Mouse (Mus musculus): ENCODE data around the gene Tfrc.

Tfrc gene

DNA sequence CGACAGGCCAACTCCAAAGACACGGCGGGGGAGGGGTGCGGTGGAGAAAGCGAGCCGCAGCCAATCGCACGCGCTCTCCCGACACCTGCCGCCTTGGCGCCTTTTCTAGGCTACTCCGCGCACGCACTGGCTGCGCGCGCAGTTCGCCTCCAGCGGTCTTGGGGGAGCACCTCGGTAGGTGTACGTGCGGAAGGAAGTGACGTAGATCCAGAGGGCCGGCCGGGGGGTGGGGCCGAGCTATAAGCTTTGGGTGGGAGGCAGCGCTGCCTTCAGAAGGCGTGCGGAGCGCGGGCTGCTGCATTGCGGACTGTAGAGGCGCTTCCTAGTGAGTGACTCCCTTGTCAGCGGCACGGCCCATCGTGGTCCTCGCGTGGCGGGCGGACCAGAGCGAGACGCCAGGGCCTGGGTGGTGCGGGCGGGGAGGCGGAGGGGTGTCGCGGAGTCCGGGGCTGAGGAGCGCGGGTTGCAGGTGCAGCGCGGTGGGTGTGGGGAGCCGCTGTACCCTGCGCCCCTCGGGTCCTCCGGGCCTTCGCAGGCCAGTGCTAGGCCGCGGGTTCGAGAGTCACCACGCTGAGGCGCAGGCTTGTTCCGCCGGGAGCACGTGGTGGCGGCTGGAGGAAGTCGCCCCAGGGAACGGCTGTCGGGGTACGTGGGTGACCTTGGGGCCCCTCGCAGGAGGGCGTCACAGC is at the start of gene Tfrc:
Tfrc (plus strand) TSS at position 209 of the 689 bp plus-strand sequence.
- peak; percentile 99 for DNase-seq (ENCODE audit: inconsistent ontology term)

GRCm38 (mm10) chr16:32559493-32559892 is 49.2 kb upstream of the Tfrc start:
- DNase-seq (ENCODE audit: inconsistent ontology term) = no peak

DNA sequence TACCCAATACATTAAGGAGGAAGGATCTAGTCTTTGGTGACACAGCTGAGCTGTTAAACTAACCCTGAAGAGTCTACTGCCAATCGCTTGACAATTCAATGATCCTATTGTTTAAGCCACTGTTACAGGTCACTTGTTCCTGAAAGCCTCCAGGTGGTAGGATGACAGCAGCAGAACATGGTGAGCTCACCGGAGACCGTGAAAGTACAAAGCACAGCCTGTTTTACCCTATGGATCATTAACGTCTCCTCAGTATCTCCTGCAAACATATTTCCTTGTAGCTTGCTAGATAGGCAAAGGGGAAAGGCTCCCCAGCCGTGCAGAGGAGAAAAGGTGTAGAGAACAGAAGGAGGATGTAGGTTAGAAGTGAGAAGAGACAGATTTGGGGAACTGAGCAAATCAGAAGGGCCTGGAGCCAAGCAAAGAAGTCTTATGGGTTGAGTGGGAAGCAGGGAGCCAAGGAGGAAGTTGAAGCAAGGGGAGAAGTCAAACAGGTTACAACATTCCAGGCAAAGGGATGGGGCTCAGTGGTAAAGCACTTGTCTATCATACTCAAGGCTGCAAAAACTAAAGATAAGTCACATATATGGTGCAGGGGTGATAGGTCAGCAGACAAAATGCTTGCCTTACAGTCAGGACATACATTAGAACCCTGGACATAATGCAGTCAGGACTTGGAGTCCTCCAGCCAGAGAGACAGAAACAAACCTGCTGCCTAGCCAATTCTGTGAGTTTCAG is 45.5 kb upstream of the Tfrc start:
- DNase-seq (ENCODE audit: inconsistent ontology term) = no peak

- DNase-seq (ENCODE audit: inconsistent ontology term) = no peak
Measured at GRCm38 (mm10) chr16:32567282-32567681, 41.4 kb upstream of the Tfrc start.

DNA sequence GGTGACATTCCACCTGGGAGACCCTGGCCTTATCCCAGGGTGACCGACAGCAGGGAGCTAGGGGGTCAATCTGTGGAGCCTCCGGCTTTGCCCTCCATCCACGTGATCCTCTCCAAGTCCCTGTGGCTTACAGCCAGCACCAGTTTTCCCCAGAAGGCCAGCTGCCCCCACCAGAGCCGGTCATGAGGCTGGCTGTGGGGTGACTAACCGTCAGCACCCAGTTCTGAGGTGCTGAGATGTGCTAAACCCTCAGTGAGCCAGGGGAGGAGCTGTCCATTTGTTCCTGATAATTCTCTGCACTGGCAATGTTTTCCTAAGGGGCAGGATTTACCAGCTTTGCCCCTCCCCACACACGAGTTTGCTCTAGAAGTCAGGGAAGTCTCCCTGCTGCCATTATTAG is 40.3 kb upstream of the Tfrc start:
- DNase-seq (ENCODE audit: inconsistent ontology term) = no peak

DNA sequence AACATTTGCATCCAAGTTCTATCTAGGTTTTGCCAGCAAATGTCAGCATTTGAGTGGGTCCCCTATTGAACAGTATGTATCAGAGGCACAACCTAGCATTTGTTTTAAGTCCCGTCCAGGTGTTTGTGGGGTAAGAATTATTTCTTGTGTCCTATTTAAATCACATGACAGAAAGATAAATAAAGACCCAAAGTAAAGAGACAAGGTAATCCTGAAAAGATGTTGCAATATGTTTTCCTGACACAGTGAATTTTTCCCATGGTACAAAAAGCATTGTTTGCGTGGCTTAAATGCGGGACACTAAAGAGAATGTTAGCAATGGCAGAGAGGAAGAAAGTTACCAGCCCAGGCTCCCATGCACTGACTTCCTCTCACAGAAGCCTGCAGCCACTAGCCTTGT is 38.7 kb upstream of the Tfrc start:
- no peak for DNase-seq (ENCODE audit: inconsistent ontology term)

DNA sequence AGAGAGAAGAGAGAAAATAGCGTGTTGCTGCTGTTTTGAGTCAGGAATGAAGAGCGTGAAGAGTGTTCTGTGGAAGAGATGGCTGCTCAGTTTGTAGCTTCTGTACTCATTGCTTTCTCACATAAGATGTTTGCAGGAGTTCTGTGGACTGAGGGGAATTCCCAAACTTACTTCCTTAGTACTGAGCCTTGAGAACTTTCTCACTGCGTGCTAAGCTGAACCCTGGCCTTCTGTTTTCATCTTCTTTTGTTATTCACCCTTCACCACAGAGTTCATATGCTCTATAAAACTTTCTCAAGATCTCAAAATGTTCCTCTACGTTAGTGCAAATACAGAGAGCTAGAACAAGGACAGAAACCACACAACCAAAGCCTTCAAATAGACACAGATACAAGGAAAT is 36.2 kb upstream of the Tfrc start:
- no peak for DNase-seq (ENCODE audit: inconsistent ontology term)

GRCm38 (mm10) chr16:32586482-32586881 is 22.2 kb upstream of the Tfrc start:
- DNase-seq (ENCODE audit: inconsistent ontology term) = no peak

GRCm38 (mm10) chr16:32588568-32588967 is 20.2 kb upstream of the Tfrc start:
- DNase-seq (ENCODE audit: inconsistent ontology term) = no peak

GRCm38 (mm10) chr16:32591521-32591920 is 17.2 kb upstream of the Tfrc start:
- DNase-seq (ENCODE audit: inconsistent ontology term) = no peak

GRCm38 (mm10) chr16:32593283-32593805 is 15.4 kb upstream of the Tfrc start:
- DNase-seq (ENCODE audit: inconsistent ontology term) = no peak

- DNase-seq (ENCODE audit: inconsistent ontology term) = no peak
Measured at GRCm38 (mm10) chr16:32593916-32594315, 14.8 kb upstream of the Tfrc start.

DNA sequence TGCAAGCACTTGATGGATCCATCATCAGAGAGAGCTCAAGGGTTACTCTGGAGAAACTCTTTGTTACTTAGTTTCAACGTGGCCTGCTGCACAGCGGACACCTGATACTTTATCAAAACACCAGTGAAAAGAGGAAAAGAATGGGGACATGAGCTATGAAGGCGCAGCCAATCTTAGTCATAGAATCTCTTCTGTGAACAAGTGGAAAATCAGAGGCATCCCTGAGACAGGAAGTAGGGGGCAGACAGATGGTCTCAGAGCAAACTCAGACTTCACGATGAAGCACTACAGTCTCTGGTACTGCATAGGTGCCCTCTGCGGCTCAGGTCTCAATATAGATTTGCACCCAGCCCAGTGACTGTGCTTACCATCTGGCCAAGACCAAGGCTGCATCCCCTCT is 14.0 kb upstream of the Tfrc start:
- DNase-seq (ENCODE audit: inconsistent ontology term) = no peak

GRCm38 (mm10) chr16:32595142-32595855 is 13.4 kb upstream of the Tfrc start:
- no peak for DNase-seq (ENCODE audit: inconsistent ontology term)

DNA sequence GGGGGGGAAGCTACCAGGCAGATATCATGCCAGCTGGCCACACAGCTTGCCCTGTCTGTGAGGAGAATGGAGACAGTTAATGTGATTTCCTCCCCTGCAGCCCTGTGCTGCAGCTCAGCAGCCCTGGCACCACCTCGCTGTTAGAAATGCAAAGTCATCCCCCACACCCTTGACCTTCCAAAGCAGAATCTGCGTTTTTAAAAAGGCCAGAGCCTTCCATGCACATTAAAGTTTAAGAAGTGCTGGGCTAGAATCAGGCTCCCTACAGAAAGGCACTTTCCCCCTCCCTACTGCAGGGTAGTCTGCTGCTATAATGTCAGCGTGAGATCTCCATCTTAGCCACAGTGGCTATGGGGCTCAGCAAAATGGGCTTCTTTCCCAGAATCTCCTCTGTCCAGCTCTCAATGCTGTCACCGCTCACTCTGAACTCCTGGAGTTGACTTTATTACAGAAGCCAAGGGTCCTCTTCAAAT is 10.8 kb upstream of the Tfrc start:
- DNase-seq (ENCODE audit: inconsistent ontology term) = peak; percentile 29

DNA sequence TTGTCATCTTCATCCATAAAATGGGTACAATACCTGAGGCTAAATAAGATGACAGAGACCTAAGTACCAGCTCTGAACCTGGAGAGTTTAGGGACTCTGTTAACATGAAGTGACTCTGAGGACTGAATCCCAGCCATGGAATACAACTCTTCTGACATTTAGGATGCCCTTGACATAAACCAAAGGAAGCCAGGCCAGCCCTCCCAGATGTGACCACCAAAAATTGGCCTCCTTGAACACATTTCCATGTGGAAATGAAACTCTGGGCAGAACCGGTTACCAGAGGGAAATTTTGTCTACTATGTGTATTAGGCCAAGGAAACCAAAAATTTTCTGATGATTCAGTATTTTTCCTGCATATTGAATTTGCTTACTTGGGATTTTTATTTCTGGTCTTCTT is 9.6 kb upstream of the Tfrc start:
- DNase-seq (ENCODE audit: inconsistent ontology term) = no peak

DNA sequence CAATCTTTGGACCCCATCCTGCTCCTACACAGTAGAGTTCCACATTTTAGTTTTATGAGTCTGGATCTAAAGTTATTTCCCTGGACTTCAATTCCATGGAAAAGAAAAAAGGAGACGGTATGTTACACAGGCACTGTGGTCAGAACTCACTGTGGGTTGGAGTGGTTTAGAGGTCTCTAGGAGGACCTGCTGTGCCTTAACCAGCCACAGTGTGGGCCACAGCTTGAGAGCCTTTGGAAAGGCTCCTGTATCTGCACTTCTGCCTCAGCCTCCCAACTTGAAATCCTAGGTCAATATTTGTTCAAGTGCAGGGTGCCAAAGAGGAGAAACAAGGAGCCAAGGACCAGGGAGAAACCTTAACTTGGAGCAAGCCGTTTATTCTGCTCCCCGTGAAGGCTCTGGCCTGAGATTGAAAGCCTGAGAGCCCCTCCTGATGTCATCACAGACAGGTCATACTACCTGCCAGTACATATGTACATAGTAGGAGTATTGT is 6.5 kb upstream of the Tfrc start:
- DNase-seq (ENCODE audit: inconsistent ontology term) = no peak

DNA sequence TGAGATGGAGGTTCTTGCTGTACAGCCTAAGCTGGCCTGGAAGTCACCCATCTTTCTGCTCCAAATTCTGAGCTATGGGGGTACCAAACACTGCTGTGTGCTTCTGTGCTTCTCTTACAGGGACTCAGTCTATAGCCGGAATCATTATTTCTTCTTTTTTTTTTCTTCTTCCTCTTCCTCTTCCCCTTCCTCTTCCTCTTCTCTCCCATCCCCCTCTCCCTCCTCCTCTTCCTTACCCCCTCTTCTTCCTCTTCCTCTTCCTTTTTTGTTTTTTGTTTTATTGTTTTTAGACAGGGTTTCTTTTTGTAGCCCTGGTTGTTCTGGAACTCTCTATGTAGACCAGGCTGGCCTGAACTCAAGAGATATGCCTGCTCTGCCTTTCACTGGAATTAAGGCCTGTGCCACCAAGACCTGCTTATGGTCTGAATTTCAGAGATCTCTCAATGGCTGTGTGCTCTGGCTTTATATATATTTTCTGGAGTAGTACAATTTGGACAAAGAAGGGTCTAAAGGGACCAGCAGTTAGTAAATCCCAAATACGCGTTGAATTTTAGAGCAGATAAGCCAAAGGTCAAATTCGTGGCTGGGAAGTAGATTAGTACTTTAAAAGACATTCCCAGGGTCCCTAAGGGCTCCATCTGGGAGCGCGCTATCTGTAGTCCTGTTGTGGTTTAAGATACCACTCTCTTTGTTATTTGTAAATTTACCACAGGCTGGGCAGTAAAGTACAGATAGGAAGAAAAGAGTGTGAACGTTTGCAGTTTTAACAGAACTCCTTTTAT is 967 bp upstream of the Tfrc start:
- DNase-seq (ENCODE audit: inconsistent ontology term) = no peak

GRCm38 (mm10) chr16:32608344-32608711 is 392 bp upstream of the Tfrc start:
- DNase-seq (ENCODE audit: inconsistent ontology term) = no peak

- peak; percentile 42 for DNase-seq (ENCODE audit: inconsistent ontology term)
Measured at GRCm38 (mm10) chr16:32609401-32609779, 670 bp downstream of the Tfrc start.

- no peak for DNase-seq (ENCODE audit: inconsistent ontology term)
Measured at GRCm38 (mm10) chr16:32610460-32611255, 1.9 kb downstream of the Tfrc start.
